Mouse (Mus musculus) neural tube, embryonic 15.5 days (tissue): Measurements from ENCODE around the gene E2f7. TPM values are rescaled to one million over a fixed set of nuclear protein-coding genes. Genes with fewer than 3 reads are reported as not detected.

ENCODE experiments used
- ATAC-seq: fragments of 200-750 bp; cut with Nextera tagmentation; 2 replicates; pipeline ENCODE4 v1.8.0; 2017; ENCODE audit warnings: mild to moderate bottlenecking, moderate TSS enrichment, moderate library complexity; ENCODE audit not compliant: low FRiP score
- H3K27ac ChIP-seq: fragments of 300-500 bp; sonication (generic); replicated peaks from 2 replicates; pipeline ENCODE4 v1.5.1; 2015; ENCODE audit warnings: mild to moderate bottlenecking, inconsistent platforms
- H3K27me3 ChIP-seq: fragments of 300-500 bp; sonication (generic); replicated peaks from 2 replicates; pipeline ENCODE4 v1.6.1; 2015; ENCODE audit warnings: inconsistent platforms
- H3K36me3 ChIP-seq: fragments of 300-500 bp; sonication (generic); 2 replicates; pipeline ENCODE4 v1.6.1; 2015; ENCODE audit warnings: inconsistent platforms
- H3K4me1 ChIP-seq: fragments of 300-500 bp; sonication (generic); 2 replicates; pipeline ENCODE4 v1.6.1; 2015; ENCODE audit warnings: inconsistent platforms
- H3K4me2 ChIP-seq: fragments of 300-500 bp; sonication (generic); 2 replicates; pipeline ENCODE4 v1.6.1; 2015; ENCODE audit warnings: inconsistent platforms, mild to moderate bottlenecking, moderate library complexity
- H3K4me3 ChIP-seq: fragments of 300-500 bp; sonication (generic); replicated peaks from 2 replicates; pipeline ENCODE4 v1.5.1; 2015; ENCODE audit warnings: mild to moderate bottlenecking, inconsistent platforms
- H3K9ac ChIP-seq: fragments of 300-500 bp; sonication (generic); replicated peaks from 2 replicates; pipeline ENCODE4 v1.6.1; 2015; ENCODE audit warnings: mild to moderate bottlenecking, inconsistent platforms
- H3K9me3 ChIP-seq: fragments of 300-500 bp; sonication (generic); replicated peaks from 2 replicates; pipeline ENCODE4 v1.6.1; 2016; ENCODE audit warnings: inconsistent platforms
- WGBS: fragments of 180-500 bp; shearing (Covaris S2); methylation state at CpG from one replicate; pipeline ENCODE4 v1.1.7; 2015; ENCODE audit warnings: mixed read lengths; 5-methylcytosine and 5-hydroxymethylcytosine counted together
- polyA plus RNA-seq: library from polyadenylated mRNA; unstranded; fragments of >200 nt; fragmentation: Nextera tagmentation; extraction: Ambion mirVana; gene quantifications from 2 replicates; pipeline ENCODE4 v1.2.1, GENCODE M21; 2015

Gene E2f7
- polyA plus RNA-seq, 1 experiment from 2014 or later, result 5.6 TPM

GRCm38 (mm10) chr10:110782655-110783054, 37.4 kb downstream of the E2f7 start:
- no peaks in the 10 kb centered on the region for H3K27me3 ChIP-seq
- H3K9me3 ChIP-seq, result no peaks in the 10 kb centered on the region
- no peak overlapping the region for H3K9ac ChIP-seq
- WGBS, result 87% methylated on average over 10 of the region's 10 CpGs
- H3K36me3 ChIP-seq, result peaks cover 37% of the 10 kb centered on the region
- H3K4me1 ChIP-seq, result no peaks in the 10 kb centered on the region
- H3K4me3 ChIP-seq, result no peak overlapping the region
- H3K4me2 ChIP-seq, result no peak overlapping the region
- ATAC-seq, result no peak
- no peak overlapping the region for H3K27ac ChIP-seq

GRCm38 (mm10) chr10:110788049-110788752, 43.0 kb downstream of the E2f7 start:
- Histone ChIP-seq H3K4me2 (no peak overlapping the region), H3K9me3 (no peaks in the 10 kb centered on the region), H3K36me3 (0 out of 2 replicates have a peak, but pooled peaks cover 7% of the 10 kb centered on the region), H3K27me3 (no peaks in the 10 kb centered on the region), H3K9ac (no peak overlapping the region), H3K4me3 (no peak overlapping the region), H3K4me1 (no peaks in the 10 kb centered on the region), H3K27ac (no peak overlapping the region)
- ATAC-seq, result no peak
- 73% methylated on average over 12 of the region's 12 CpGs for WGBS

GRCm38 (mm10) chr10:110789683-110790082, 44.4 kb downstream of the E2f7 start:
- Histone ChIP-seq H3K9me3 (no peaks in the 10 kb centered on the region), H3K27ac (no peak overlapping the region), H3K4me1 (peaks cover under 1% of the 10 kb centered on the region), H3K27me3 (no peaks in the 10 kb centered on the region), H3K4me2 (no peak overlapping the region), H3K36me3 (0 out of 2 replicates have a peak, but pooled peaks cover 3% of the 10 kb centered on the region), H3K4me3 (no peak overlapping the region), H3K9ac (no peak overlapping the region)
- no peak for ATAC-seq
- 82% methylated on average over 8 of the region's 8 CpGs for WGBS

- H3K9ac ChIP-seq, result no peak overlapping the region
- no peak overlapping the region for H3K27ac ChIP-seq
- H3K9me3 ChIP-seq, result no peaks in the 10 kb centered on the region
- WGBS, result 80% methylated on average over 8 of the region's 8 CpGs
- no peak overlapping the region for H3K4me3 ChIP-seq
- H3K4me1 ChIP-seq, result peaks cover 10% of the 10 kb centered on the region
- no peaks in the 10 kb centered on the region for H3K36me3 ChIP-seq
- no peaks in the 10 kb centered on the region for H3K27me3 ChIP-seq
- no peak overlapping the region for H3K4me2 ChIP-seq
- no peak for ATAC-seq
Measured at GRCm38 (mm10) chr10:110793150-110793787, 48.0 kb downstream of the E2f7 start.

GRCm38 (mm10) chr10:110794564-110795205, 49.4 kb downstream of the E2f7 start:
- H3K27ac ChIP-seq, result peak overlapping the region; percentile 70
- peak overlapping the region; percentile 15 for H3K4me3 ChIP-seq
- WGBS, result 4% methylated on average over 12 of the region's 12 CpGs

GRCm38 (mm10) chr10:110795206-110795796, 50.1 kb downstream of the E2f7 start:
- Histone ChIP-seq H3K27me3 (no peaks in the 10 kb centered on the region), H3K36me3 (no peaks in the 10 kb centered on the region), H3K4me3 (no peak overlapping the region; the same call in 1 of the 2 replicates), H3K9ac (0 out of 2 replicates have a peak overlapping the region, but pooled peaks have one; percentile 15), H3K9me3 (no peaks in the 10 kb centered on the region), H3K4me2 (peak overlapping the region; percentile 54), H3K4me1 (peaks cover 10% of the 10 kb centered on the region), H3K27ac (peak overlapping the region; percentile 70)
- WGBS, result 74% methylated on average over 9 of the region's 9 CpGs
- peak; percentile 41; the same call in 1 of the 2 replicates for ATAC-seq

More at GRCm38 (mm10) chr10:110794564-110795205, 49.4 kb downstream of the E2f7 start:
- Histone ChIP-seq H3K4me1 (peaks cover 10% of the 10 kb centered on the region), H3K9me3 (no peaks in the 10 kb centered on the region), H3K9ac (0 out of 2 replicates have a peak overlapping the region, but pooled peaks have one; percentile 15), H3K4me2 (peak overlapping the region; percentile 54), H3K27me3 (no peaks in the 10 kb centered on the region), H3K36me3 (no peaks in the 10 kb centered on the region)
- ATAC-seq, result peak; percentile 72

GRCm38 (mm10) chr10:110801296-110801695, 56.1 kb downstream of the E2f7 start:
- Histone ChIP-seq H3K4me1 (no peaks in the 10 kb centered on the region), H3K9me3 (no peaks in the 10 kb centered on the region), H3K27ac (no peak overlapping the region), H3K9ac (no peak overlapping the region), H3K36me3 (no peaks in the 10 kb centered on the region), H3K27me3 (no peaks in the 10 kb centered on the region), H3K4me2 (no peak overlapping the region), H3K4me3 (no peak overlapping the region)
- 87% methylated on average over 3 of the region's 3 CpGs for WGBS
- no peak for ATAC-seq

- no peaks in the 10 kb centered on the region for H3K27me3 ChIP-seq
- 78% methylated on average over 11 of the region's 11 CpGs for WGBS
- H3K4me3 ChIP-seq, result no peak overlapping the region
- H3K27ac ChIP-seq, result no peak overlapping the region
- no peaks in the 10 kb centered on the region for H3K36me3 ChIP-seq
- H3K4me1 ChIP-seq, result no peaks in the 10 kb centered on the region
- no peaks in the 10 kb centered on the region for H3K9me3 ChIP-seq
- ATAC-seq, result no peak
- no peak overlapping the region for H3K9ac ChIP-seq
- no peak overlapping the region for H3K4me2 ChIP-seq
Measured at GRCm38 (mm10) chr10:110804279-110805024, 59.2 kb downstream of the E2f7 start.

GRCm38 (mm10) chr10:110805025-110805740, 59.9 kb downstream of the E2f7 start:
- Histone ChIP-seq H3K36me3 (no peaks in the 10 kb centered on the region), H3K4me2 (no peak overlapping the region), H3K4me3 (no peak overlapping the region), H3K9me3 (no peaks in the 10 kb centered on the region), H3K27me3 (no peaks in the 10 kb centered on the region), H3K27ac (no peak overlapping the region), H3K4me1 (no peaks in the 10 kb centered on the region), H3K9ac (no peak overlapping the region)
- WGBS, result 76% methylated on average over 5 of the region's 5 CpGs
- no peak for ATAC-seq

GRCm38 (mm10) chr10:110806471-110806870, 61.2 kb downstream of the E2f7 start:
- Histone ChIP-seq H3K9me3 (no peaks in the 10 kb centered on the region), H3K4me1 (no peaks in the 10 kb centered on the region), H3K27ac (no peak overlapping the region), H3K9ac (no peak overlapping the region), H3K36me3 (no peaks in the 10 kb centered on the region), H3K27me3 (no peaks in the 10 kb centered on the region), H3K4me2 (no peak overlapping the region), H3K4me3 (no peak overlapping the region)
- ATAC-seq, result no peak
- WGBS, result 76% methylated on average over 8 of the region's 8 CpGs
